7 mouse cellular contexts compared by ENCODE assay signal in the genomic region with DNA sequence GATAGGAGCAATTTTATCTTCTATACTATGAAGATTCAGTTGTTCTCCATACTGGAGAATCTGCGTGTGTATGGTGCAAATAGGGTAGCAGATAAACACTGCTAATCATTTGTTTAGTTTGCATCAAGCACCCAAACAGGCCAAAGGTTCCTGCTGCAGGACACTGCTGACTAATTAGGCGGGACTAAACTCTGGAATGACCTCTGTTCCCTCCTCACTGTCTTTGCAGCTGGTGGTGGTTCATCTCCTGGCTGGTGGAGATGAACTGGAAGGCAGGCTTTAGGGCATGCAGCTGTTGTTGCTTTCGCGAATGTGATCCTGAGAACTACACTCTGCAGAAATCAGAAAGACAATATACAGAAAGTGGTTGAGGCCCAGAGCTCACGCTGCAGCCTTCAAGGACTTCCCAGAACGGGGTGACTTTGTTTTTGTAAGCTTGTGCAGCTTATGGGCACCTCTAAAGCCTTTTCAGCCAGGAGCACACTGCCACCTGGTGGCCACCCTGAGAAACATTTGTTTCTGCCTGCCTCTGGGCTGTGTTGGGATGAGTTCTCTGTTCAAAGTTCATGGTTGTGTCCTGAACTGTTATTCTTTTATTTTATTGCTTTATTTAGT. TPM values are rescaled to one million over a fixed set of nuclear protein-coding genes. Genes with fewer than 3 reads are reported as not detected.
DNase-seq lines count a peak whose midpoint lies in the region; ATAC-seq lines count a peak whose summit lies in the region.
"Not testable (repeated sequence)": the region's sequence is repeated elsewhere in the genome, so short reads cannot be mapped to it uniquely, and the experiment has no call there.

No protein-coding gene starts in this region.

- peaks cover 14% of the 10 kb centered on the region; the same call in 1 of the 2 replicates for H3K27me3 ChIP-seq in midbrain, embryonic 14.5 days (ENCODE audit: control insufficient read depth, insufficient read depth, low read length)

- H3K9ac ChIP-seq in midbrain, embryonic 14.5 days (replicated peaks; ENCODE audit: low read length) = not testable (repeated sequence)

- WGBS in midbrain, embryonic 14.5 days = 20% methylated on average over 6 of the region's 6 CpGs

- DNase-seq in adrenal gland, adult (ENCODE audit: inconsistent age in 2 of 2, low spot score in 1 of 2) = peak; percentile 32 to 73
- peak; percentile 18 to 30 for DNase-seq in frontal cortex, postnatal 36 days (ENCODE audit: low spot score in 2 of 2)
- peak; percentile 70 for DNase-seq in kidney, adult 18-20 months
- DNase-seq in liver = peak; percentile 64
- peak; percentile 82 for DNase-seq in midbrain, embryonic 14.5 days
- DNase-seq in spleen, adult 12 weeks (ENCODE audit: low spot score) = peak; percentile 35

- H3K36me3 ChIP-seq in midbrain, embryonic 14.5 days (ENCODE audit: control insufficient read depth, insufficient read depth, low read length) = not testable (repeated sequence)

- H3K4me2 ChIP-seq in midbrain, embryonic 14.5 days (ENCODE audit: low read length) = not testable (repeated sequence)

- ATAC-seq in common myeloid progenitor, adult 5-6 weeks (replicated peaks; ENCODE audit: low read depth, poor library complexity, severe bottlenecking) = peak; percentile 59
- ATAC-seq in midbrain, embryonic 14.5 days (ENCODE audit: low FRiP score, low TSS enrichment) = not testable (repeated sequence)

- H3K27ac ChIP-seq in midbrain, embryonic 14.5 days (replicated peaks; ENCODE audit: low read depth, low read length) = not testable (repeated sequence)

- H3K4me3 ChIP-seq in midbrain, embryonic 14.5 days (replicated peaks; ENCODE audit: low read depth, low read length) = not testable (repeated sequence)

- H3K4me1 ChIP-seq in midbrain, embryonic 14.5 days (ENCODE audit: control insufficient read depth, insufficient read depth, low read length) = not testable (repeated sequence)

- H3K9me3 ChIP-seq in midbrain, embryonic 14.5 days (ENCODE audit: control insufficient read depth, low read length) = not testable (repeated sequence)

RNA-seq across cellular contexts. Expression of a gene that starts 7.4 kb away (rescaled TPM):
- 0.96 TPM in 1 of 2 replicates, not detected in the other for total RNA-seq in common myeloid progenitor, adult 5-6 weeks (2017)
- not detected in 2 replicates for polyA plus RNA-seq in midbrain, embryonic 14.5 days (2014; fragmentation: Nextera tagmentation; extraction: Ambion mirVana)

RNA-seq across cellular contexts. Expression of a gene that starts 15.1 kb away (rescaled TPM):
- total RNA-seq in common myeloid progenitor, adult 5-6 weeks (2017) = not detected in 2 replicates
- not detected in 2 replicates for polyA plus RNA-seq in midbrain, embryonic 14.5 days (2014; fragmentation: Nextera tagmentation; extraction: Ambion mirVana)

RNA-seq across cellular contexts. Expression of a gene that starts 54.3 kb away (rescaled TPM):
- total RNA-seq in common myeloid progenitor, adult 5-6 weeks (2017) = not detected in 2 replicates
- not detected in 2 replicates for polyA plus RNA-seq in midbrain, embryonic 14.5 days (2014; fragmentation: Nextera tagmentation; extraction: Ambion mirVana)

RNA-seq across cellular contexts. Expression of a gene that starts 55.9 kb away (rescaled TPM):
- total RNA-seq in common myeloid progenitor, adult 5-6 weeks (2017) = 0.05 TPM in 1 of 2 replicates, not detected in the other
- polyA plus RNA-seq in midbrain, embryonic 14.5 days (2014; fragmentation: Nextera tagmentation; extraction: Ambion mirVana) = not detected in 2 replicates

Comparison
In these comparisons a context has a peak if more than half of its experiments do, and no peak if none do; other contexts are left out.
1. DNase-seq: peak in every context shown above with its lines; median percentile 82 in midbrain, embryonic 14.5 days; 70 in kidney, adult 18-20 months; 64 in liver; 52 in adrenal gland, adult; 35 in spleen, adult 12 weeks; 24 in frontal cortex, postnatal 36 days.